Mouse (Mus musculus): ENCODE measurements around the gene Ccdc142.

- TF ChIP-seq POLR2A (IDR thresholded peaks at IDR 0.05; ENCODE audit: low read depth, low read length) = 0 out of 2 replicates have a peak, but pooled peaks have one; percentile 19
- TF ChIP-seq CTCF (IDR thresholded peaks at IDR 0.05; ENCODE audit: extremely low read depth, insufficient read length, insufficient replicate concordance, low read depth, low read length) = no peak
Measured at GRCm38 (mm10) chr6:83077630-83078323, 23.6 kb upstream of the Ccdc142 start, which contains the start of gene Pcgf1.

Measured in small intestine, adult 2 months (tissue).